Mouse (Mus musculus) lung, embryonic 16.5 days (tissue): ENCODE measurements at regions not wholly inside any gene's neighbourhood (a gene's known extent, or its start where the extent isn't known, plus 50 kb on each side); places are given as distances from the start of the nearest gene placed in this dataset.

Experiments used
- ATAC-seq: fragments of 200-750 bp; cut with Nextera tagmentation; 2 replicates; pipeline ENCODE4 v1.8.0; 2017; ENCODE audit warnings: low read depth, mild to moderate bottlenecking, moderate library complexity
- H3K27ac ChIP-seq: fragments of 300-500 bp; sonication (generic); 2 replicates; pipeline ENCODE4 v1.5.1; 2014; ENCODE audit warnings: mild to moderate bottlenecking, control low read depth, low read length
- H3K27me3 ChIP-seq: fragments of 300-500 bp; sonication (generic); 2 replicates; pipeline ENCODE4 v1.6.1; 2014; ENCODE audit warnings: low read depth, low read length, mixed read lengths; ENCODE audit not compliant: control insufficient read depth, insufficient read depth
- H3K36me3 ChIP-seq: fragments of 300-500 bp; sonication (generic); 2 replicates; pipeline ENCODE4 v1.6.1; 2014; ENCODE audit warnings: low read length; ENCODE audit not compliant: control insufficient read depth, insufficient read depth
- H3K4me1 ChIP-seq: fragments of 300-500 bp; sonication (generic); replicated peaks from 2 replicates; pipeline ENCODE4 v1.6.1; 2014; ENCODE audit warnings: low read length, mixed read lengths; ENCODE audit not compliant: control insufficient read depth, insufficient read depth
- H3K4me2 ChIP-seq: fragments of 300-500 bp; sonication (generic); 2 replicates; pipeline ENCODE4 v1.6.1; 2014; ENCODE audit warnings: low read depth, low read length, control low read depth
- H3K4me3 ChIP-seq: fragments of 300-500 bp; sonication (generic); 2 replicates; pipeline ENCODE4 v1.5.1; 2014; ENCODE audit warnings: mild to moderate bottlenecking, low read length, control low read depth
- H3K9ac ChIP-seq: fragments of 300-500 bp; sonication (generic); 2 replicates; pipeline ENCODE4 v1.6.1; 2014; ENCODE audit warnings: low read length, control low read depth
- H3K9me3 ChIP-seq: fragments of 300-500 bp; sonication (generic); 2 replicates; pipeline ENCODE4 v1.6.1; 2016; ENCODE audit warnings: low read length; ENCODE audit not compliant: control insufficient read depth
- WGBS: fragments of 180-500 bp; shearing (Covaris S2); extraction: QIAGEN DNeasy Blood & Tissue Kit; methylation state at CpG from one replicate; pipeline ENCODE4 v1.1.7; 2014; 5-methylcytosine and 5-hydroxymethylcytosine counted together

GRCm38 (mm10) chr13:115512214-115512613 lies 410.4 kb upstream of the Itga1 start:
- no peaks in the 10 kb centered on the region for H3K4me1 ChIP-seq
- H3K4me3 ChIP-seq = no peak overlapping the region
- no peak overlapping the region for H3K9ac ChIP-seq
- H3K9me3 ChIP-seq = no peaks in the 10 kb centered on the region
- no peak for ATAC-seq
- H3K36me3 ChIP-seq = no peaks in the 10 kb centered on the region
- no peak overlapping the region for H3K4me2 ChIP-seq
- no peaks in the 10 kb centered on the region for H3K27me3 ChIP-seq
- H3K27ac ChIP-seq = no peak overlapping the region

- 65% methylated on average over 3 of the region's 3 CpGs for WGBS
These were observed 406.9 kb upstream of the Itga1 start for GRCm38 (mm10) chr13:115508646-115509045.

GRCm38 (mm10) chr13:115494399-115494798 lies 392.6 kb upstream of the Itga1 start:
- Histone ChIP-seq H3K27me3 (no peaks in the 10 kb centered on the region), H3K4me2 (no peak overlapping the region), H3K9me3 (no peaks in the 10 kb centered on the region), H3K27ac (no peak overlapping the region), H3K4me3 (no peak overlapping the region), H3K9ac (no peak overlapping the region), H3K4me1 (no peaks in the 10 kb centered on the region), H3K36me3 (no peaks in the 10 kb centered on the region)
- no peak for ATAC-seq
- 59% methylated on average over 4 of the region's 4 CpGs for WGBS

More at GRCm38 (mm10) chr13:115508646-115509045, 406.9 kb upstream of the Itga1 start:
- Histone ChIP-seq H3K4me1 (no peaks in the 10 kb centered on the region), H3K36me3 (no peaks in the 10 kb centered on the region), H3K4me3 (no peak overlapping the region), H3K27me3 (no peaks in the 10 kb centered on the region), H3K4me2 (no peak overlapping the region), H3K27ac (no peak overlapping the region), H3K9ac (no peak overlapping the region), H3K9me3 (no peaks in the 10 kb centered on the region)
- ATAC-seq = no peak

GRCm38 (mm10) chr13:115475861-115476260 lies 374.1 kb upstream of the Itga1 start:
- no peaks in the 10 kb centered on the region for H3K27me3 ChIP-seq
- 44% methylated on average over 2 of the region's 2 CpGs for WGBS
- H3K9me3 ChIP-seq = no peaks in the 10 kb centered on the region
- H3K27ac ChIP-seq = no peak overlapping the region
- H3K36me3 ChIP-seq = no peaks in the 10 kb centered on the region
- no peak overlapping the region for H3K4me3 ChIP-seq
- H3K4me1 ChIP-seq = no peaks in the 10 kb centered on the region
- no peak for ATAC-seq
- no peak overlapping the region for H3K4me2 ChIP-seq
- H3K9ac ChIP-seq = no peak overlapping the region

GRCm38 (mm10) chr13:115465689-115466088 lies 363.9 kb upstream of the Itga1 start:
- Histone ChIP-seq H3K4me3 (no peak overlapping the region), H3K36me3 (no peaks in the 10 kb centered on the region), H3K9ac (no peak overlapping the region), H3K9me3 (no peaks in the 10 kb centered on the region), H3K27ac (no peak overlapping the region), H3K27me3 (no peaks in the 10 kb centered on the region), H3K4me2 (no peak overlapping the region), H3K4me1 (no peaks in the 10 kb centered on the region)
- ATAC-seq = no peak
- WGBS = 75% methylated on average over 6 of the region's 6 CpGs

- no peaks in the 10 kb centered on the region for H3K36me3 ChIP-seq
- H3K27me3 ChIP-seq = no peaks in the 10 kb centered on the region
- no peak overlapping the region for H3K27ac ChIP-seq
- H3K4me3 ChIP-seq = no peak overlapping the region
- H3K4me1 ChIP-seq = no peaks in the 10 kb centered on the region
- 7% methylated on average over 1 of the region's 1 CpGs for WGBS
- no peak overlapping the region for H3K9ac ChIP-seq
- no peaks in the 10 kb centered on the region for H3K9me3 ChIP-seq
- no peak overlapping the region for H3K4me2 ChIP-seq
- ATAC-seq = no peak
These were observed 349.5 kb upstream of the Itga1 start for GRCm38 (mm10) chr13:115451244-115451643.

- no peak for ATAC-seq
- no peak overlapping the region for H3K9ac ChIP-seq
- no peak overlapping the region for H3K4me2 ChIP-seq
- no peak overlapping the region for H3K4me3 ChIP-seq
- H3K27me3 ChIP-seq = no peaks in the 10 kb centered on the region
- H3K36me3 ChIP-seq = no peaks in the 10 kb centered on the region
- no peaks in the 10 kb centered on the region for H3K4me1 ChIP-seq
- H3K9me3 ChIP-seq = no peaks in the 10 kb centered on the region
- WGBS = 62% methylated on average over 12 of the region's 12 CpGs
- H3K27ac ChIP-seq = no peak overlapping the region
These were observed 325.6 kb upstream of the Itga1 start for GRCm38 (mm10) chr13:115427091-115428033.

- H3K4me1 ChIP-seq = no peaks in the 10 kb centered on the region
- 66% methylated on average over 8 of the region's 8 CpGs for WGBS
- no peaks in the 10 kb centered on the region for H3K36me3 ChIP-seq
- no peak overlapping the region for H3K4me3 ChIP-seq
- H3K9ac ChIP-seq = no peak overlapping the region
- no peaks in the 10 kb centered on the region for H3K27me3 ChIP-seq
- H3K27ac ChIP-seq = no peak overlapping the region
- H3K4me2 ChIP-seq = no peak overlapping the region
- ATAC-seq = no peak
- no peaks in the 10 kb centered on the region for H3K9me3 ChIP-seq
These were observed 324.1 kb upstream of the Itga1 start for GRCm38 (mm10) chr13:115425610-115426562.

- no peaks in the 10 kb centered on the region for H3K36me3 ChIP-seq
- no peak overlapping the region for H3K27ac ChIP-seq
- H3K4me2 ChIP-seq = no peak overlapping the region
- 59% methylated on average over 3 of the region's 3 CpGs for WGBS
- no peak for ATAC-seq
- no peaks in the 10 kb centered on the region for H3K4me1 ChIP-seq
- no peak overlapping the region for H3K9ac ChIP-seq
- no peak overlapping the region for H3K4me3 ChIP-seq
- no peaks in the 10 kb centered on the region for H3K9me3 ChIP-seq
- no peaks in the 10 kb centered on the region for H3K27me3 ChIP-seq
These were observed 322.0 kb upstream of the Itga1 start for GRCm38 (mm10) chr13:115423761-115424160.
